Mouse (Mus musculus) limb, embryonic 15.5 days (tissue): ENCODE data around the gene 6030445D17Rik. TPM values are rescaled to one million over a fixed set of nuclear protein-coding genes. Genes with fewer than 3 reads are reported as not detected.

ENCODE experiments used
- ATAC-seq: fragments of 200-750 bp; cut with Nextera tagmentation; 2 replicates; pipeline ENCODE4 v1.8.0; 2017; ENCODE audit warnings: low read depth, moderate TSS enrichment; ENCODE audit not compliant: insufficient number of reproducible peaks, low FRiP score, low TSS enrichment
- H3K27ac ChIP-seq: fragments of 300-500 bp; sonication (generic); 2 replicates; pipeline ENCODE4 v1.5.1; 2015; ENCODE audit warnings: moderate library complexity, mild to moderate bottlenecking, inconsistent platforms
- H3K27me3 ChIP-seq: fragments of 300-500 bp; sonication (generic); 2 replicates; pipeline ENCODE4 v1.6.1; 2015; ENCODE audit warnings: inconsistent platforms
- H3K36me3 ChIP-seq: fragments of 300-500 bp; sonication (generic); 2 replicates; pipeline ENCODE4 v1.6.1; 2015; ENCODE audit warnings: inconsistent platforms
- H3K4me1 ChIP-seq: fragments of 300-500 bp; sonication (generic); 2 replicates; pipeline ENCODE4 v1.6.1; 2015; ENCODE audit warnings: inconsistent platforms
- H3K4me2 ChIP-seq: fragments of 300-500 bp; sonication (generic); 2 replicates; pipeline ENCODE4 v1.6.1; 2015; ENCODE audit warnings: mild to moderate bottlenecking, inconsistent platforms
- H3K4me3 ChIP-seq: fragments of 300-500 bp; sonication (generic); 2 replicates; pipeline ENCODE4 v1.5.1; 2015; ENCODE audit warnings: mild to moderate bottlenecking, inconsistent platforms
- H3K9ac ChIP-seq: fragments of 300-500 bp; sonication (generic); 2 replicates; pipeline ENCODE4 v1.6.1; 2015; ENCODE audit warnings: inconsistent platforms
- H3K9me3 ChIP-seq: fragments of 300-500 bp; sonication (generic); 2 replicates; pipeline ENCODE4 v1.6.1; 2016; ENCODE audit warnings: inconsistent platforms
- WGBS: fragments of 180-500 bp; shearing (Covaris S2); methylation state at CpG from one replicate; pipeline ENCODE4 v1.1.7; 2015; 5-methylcytosine and 5-hydroxymethylcytosine counted together
- polyA plus RNA-seq: library from polyadenylated mRNA; unstranded; fragments of >200 nt; fragmentation: Nextera tagmentation; extraction: Ambion mirVana; gene quantifications from 2 replicates; pipeline ENCODE4 v1.2.1, GENCODE M21; 2015

6030445D17Rik gene
- polyA plus RNA-seq, 1 experiment from 2014 or later = 0.46 TPM

- no peak overlapping the region for H3K4me2 ChIP-seq
- ATAC-seq = no peak
- no peaks in the 10 kb centered on the region for H3K36me3 ChIP-seq
- no peaks in the 10 kb centered on the region for H3K4me1 ChIP-seq
- 50% methylated on average over 2 of the region's 2 CpGs for WGBS
- H3K27ac ChIP-seq = no peak overlapping the region
- no peak overlapping the region for H3K9ac ChIP-seq
- no peak overlapping the region for H3K4me3 ChIP-seq
- H3K9me3 ChIP-seq = no peaks in the 10 kb centered on the region
- no peaks in the 10 kb centered on the region for H3K27me3 ChIP-seq
Observed at GRCm38 (mm10) chr4:136505426-136506215, 43.6 kb downstream of the 6030445D17Rik start.

DNA sequence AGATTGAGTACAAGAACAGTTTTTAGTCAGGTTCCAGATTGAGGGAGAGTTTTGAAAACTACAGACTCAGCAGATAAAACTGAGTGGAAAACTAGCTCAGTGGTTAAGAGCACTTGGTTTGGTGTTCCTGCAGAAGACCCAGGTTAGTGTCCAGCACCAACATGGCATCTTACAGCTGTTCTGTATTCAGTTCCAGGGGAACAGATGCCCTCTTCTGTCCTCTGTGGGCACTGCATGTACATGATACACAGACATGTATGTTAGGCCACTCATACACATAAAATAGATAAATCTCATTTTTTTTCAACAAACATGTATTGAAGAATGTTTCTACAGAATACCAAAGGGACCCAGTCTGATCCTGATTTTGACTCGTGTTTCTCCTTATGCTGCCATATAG, 47.8 kb downstream of the 6030445D17Rik start:
- no peak overlapping the region for H3K4me3 ChIP-seq
- H3K27me3 ChIP-seq = no peaks in the 10 kb centered on the region
- H3K27ac ChIP-seq = no peak overlapping the region
- peaks cover 14% of the 10 kb centered on the region for H3K4me1 ChIP-seq
- no peak overlapping the region for H3K9ac ChIP-seq
- no peaks in the 10 kb centered on the region for H3K36me3 ChIP-seq
- no peak overlapping the region for H3K4me2 ChIP-seq
- WGBS = 61% methylated on average over 1 of the region's 1 CpGs
- ATAC-seq = no peak
- no peaks in the 10 kb centered on the region for H3K9me3 ChIP-seq

- H3K36me3 ChIP-seq = no peaks in the 10 kb centered on the region
- no peak overlapping the region for H3K4me3 ChIP-seq
- WGBS = 42% methylated on average over 4 of the region's 4 CpGs
- no peak overlapping the region for H3K9ac ChIP-seq
- H3K27me3 ChIP-seq = no peaks in the 10 kb centered on the region
- no peak overlapping the region for H3K27ac ChIP-seq
- peaks cover 18% of the 10 kb centered on the region for H3K4me1 ChIP-seq
- H3K9me3 ChIP-seq = no peaks in the 10 kb centered on the region
- H3K4me2 ChIP-seq = no peak overlapping the region
- ATAC-seq = no peak
Observed at GRCm38 (mm10) chr4:136511708-136512107, 49.7 kb downstream of the 6030445D17Rik start.

DNA sequence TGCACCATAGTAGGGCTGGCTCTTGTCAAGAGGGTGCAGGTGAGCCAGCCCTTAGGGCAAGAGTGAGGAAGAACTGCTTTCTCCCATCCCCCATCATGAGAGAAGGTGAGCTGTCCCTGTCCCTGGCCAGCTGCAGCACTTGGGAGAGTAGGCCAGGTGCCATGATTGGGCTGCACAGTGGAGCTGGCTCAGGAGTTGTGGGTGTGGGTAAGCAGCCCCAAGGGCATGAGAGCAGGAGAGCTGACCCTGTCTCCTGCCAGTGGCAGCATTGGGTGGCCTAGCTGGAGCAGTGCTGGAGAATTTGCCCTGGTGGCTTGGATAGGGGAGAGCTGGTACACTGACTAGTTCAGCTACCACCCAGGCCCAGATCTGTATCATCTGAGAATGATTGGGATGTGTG, 50.9 kb downstream of the 6030445D17Rik start:
- Histone ChIP-seq H3K9ac (no peak overlapping the region), H3K27ac (no peak overlapping the region), H3K4me2 (no peak overlapping the region), H3K4me1 (peaks cover 18% of the 10 kb centered on the region), H3K36me3 (no peaks in the 10 kb centered on the region), H3K9me3 (no peaks in the 10 kb centered on the region), H3K4me3 (no peak overlapping the region), H3K27me3 (no peaks in the 10 kb centered on the region)
- ATAC-seq = no peak

Other genes with a start within 250 kb of the 6030445D17Rik start
- gene Tcea3, start 214.5 kb upstream of the 6030445D17Rik start, polyA plus RNA-seq = 20.6 and 29.9 TPM in 2 replicates
- 25.0 and 25.9 TPM in 2 replicates for gene Zfp46, start 177.6 kb upstream of the 6030445D17Rik start, polyA plus RNA-seq
- gene Hnrnpr, start 151.3 kb upstream of the 6030445D17Rik start, polyA plus RNA-seq = 160 and 164 TPM in 2 replicates
- 1.2 and 1.4 TPM in 2 replicates for gene Htr1d, start 38.7 kb upstream of the 6030445D17Rik start, polyA plus RNA-seq
- 128 and 132 TPM in 2 replicates for gene Luzp1, start 7.5 kb downstream of the 6030445D17Rik start, polyA plus RNA-seq
- 26.8 and 34.8 TPM in 2 replicates for gene Kdm1a, start 140.5 kb downstream of the 6030445D17Rik start, polyA plus RNA-seq
- gene Tex46, start 148.2 kb downstream of the 6030445D17Rik start, polyA plus RNA-seq = not detected in 2 replicates
- gene Lactbl1, start 160.4 kb downstream of the 6030445D17Rik start, polyA plus RNA-seq = not detected in 2 replicates